Mouse (Mus musculus) thymus, adult 2 months (tissue): Measurements from ENCODE around the gene Trir.

Source experiments
- CTCF ChIP-seq: fragments of 200-500 bp; IDR thresholded peaks from 2 replicates; pipeline ENCODE4 v1.5.1; 2012; ENCODE audit warnings: mild to moderate bottlenecking, control low read depth, low read length, moderate library complexity, borderline replicate concordance; ENCODE audit not compliant: control insufficient read depth, poor library complexity, insufficient read depth; ENCODE audit errors: extremely low read depth
- POLR2A ChIP-seq: fragments of 200-500 bp; IDR thresholded peaks from 2 replicates; pipeline ENCODE4 v1.6.1; 2012; ENCODE audit warnings: mild to moderate bottlenecking, low read length, control low read depth, moderate library complexity; ENCODE audit not compliant: control insufficient read depth, poor library complexity, insufficient read depth; ENCODE audit errors: extremely low read depth

DNA sequence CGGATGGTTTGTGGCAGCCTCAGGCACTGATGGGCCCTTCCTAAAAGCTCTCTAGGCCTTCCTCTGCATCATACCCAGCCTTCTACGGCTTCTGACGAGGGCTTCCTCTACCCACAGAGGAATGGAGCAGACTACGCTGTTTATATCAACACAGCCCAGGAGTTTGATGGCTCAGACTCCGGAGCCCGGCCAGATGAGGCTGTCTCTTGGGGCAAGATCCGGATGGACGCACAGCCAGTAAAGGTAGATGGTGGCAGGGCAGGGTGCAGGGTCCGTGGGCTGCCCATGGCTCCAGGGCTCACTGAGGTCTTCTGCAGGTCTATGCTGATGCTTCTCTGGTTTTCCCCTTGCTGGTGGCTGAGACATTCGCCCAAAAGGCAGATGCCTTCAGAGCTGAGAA is 48.0 kb downstream of the Trir start:
- no peak for TF ChIP-seq CTCF
- no peak for TF ChIP-seq POLR2A
